Mouse (Mus musculus): ENCODE measurements around the gene Kif26b.

The Kif26b gene

DNA sequence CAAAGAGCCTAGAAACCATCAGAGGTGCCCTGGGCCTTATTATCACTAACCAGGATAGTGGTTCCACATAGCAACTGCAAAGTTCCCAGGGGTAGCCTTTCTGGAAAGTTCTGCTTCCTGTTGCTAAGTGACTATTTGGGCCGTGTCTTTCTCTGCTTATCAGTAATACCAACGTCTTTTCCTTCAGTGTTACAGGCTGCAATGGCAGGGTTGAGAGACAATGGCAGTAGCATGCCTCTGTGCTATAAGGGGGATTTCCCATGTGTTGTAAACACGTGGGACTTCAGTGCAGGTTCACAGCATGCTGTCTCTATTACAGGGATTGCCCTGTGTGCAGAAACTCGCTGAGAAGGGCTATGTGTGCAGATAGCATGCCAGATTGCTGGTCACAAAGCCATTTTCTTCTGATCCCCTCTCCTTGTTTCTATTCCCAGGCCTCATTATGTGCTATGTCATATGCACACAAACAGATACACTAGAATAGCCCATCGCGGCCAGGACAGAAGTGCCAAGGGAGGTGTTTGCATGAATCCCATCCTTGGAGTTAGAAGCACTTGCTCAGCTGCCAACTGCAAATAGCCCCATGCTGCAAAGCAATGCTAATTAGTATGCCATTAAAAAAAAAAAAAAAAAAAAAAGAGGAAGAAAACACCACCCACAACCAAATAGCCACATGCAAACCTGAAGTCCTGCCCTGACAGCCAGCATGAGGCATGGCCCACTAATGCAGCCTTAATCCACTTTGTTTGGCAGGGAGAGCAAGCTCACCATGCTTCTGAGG is 384.2 kb downstream of the Kif26b start:
- DNase-seq (ENCODE audit: low read depth, low spot score), result no peak

DNA sequence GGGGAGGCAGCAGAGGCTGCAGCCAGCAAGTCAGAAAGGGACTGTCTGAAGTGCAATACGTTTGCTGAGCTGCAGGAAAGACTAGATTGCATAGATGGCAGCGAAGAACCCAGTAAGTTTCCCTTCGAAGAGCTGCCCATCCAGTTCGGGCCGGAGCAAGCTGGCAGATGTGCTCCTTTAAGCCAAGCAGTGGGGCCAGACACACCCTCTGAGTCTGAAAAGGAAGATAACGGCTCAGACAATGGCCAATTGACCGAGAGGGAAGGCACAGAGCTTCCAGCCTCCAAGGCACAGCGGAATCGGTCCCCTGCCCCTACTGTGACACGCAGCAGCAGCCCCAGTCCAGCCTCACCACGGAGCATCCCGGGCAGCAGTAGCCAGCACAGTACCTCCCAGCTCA is 386.1 kb downstream of the Kif26b start:
- no peak for DNase-seq (ENCODE audit: low read depth, low spot score)

DNA sequence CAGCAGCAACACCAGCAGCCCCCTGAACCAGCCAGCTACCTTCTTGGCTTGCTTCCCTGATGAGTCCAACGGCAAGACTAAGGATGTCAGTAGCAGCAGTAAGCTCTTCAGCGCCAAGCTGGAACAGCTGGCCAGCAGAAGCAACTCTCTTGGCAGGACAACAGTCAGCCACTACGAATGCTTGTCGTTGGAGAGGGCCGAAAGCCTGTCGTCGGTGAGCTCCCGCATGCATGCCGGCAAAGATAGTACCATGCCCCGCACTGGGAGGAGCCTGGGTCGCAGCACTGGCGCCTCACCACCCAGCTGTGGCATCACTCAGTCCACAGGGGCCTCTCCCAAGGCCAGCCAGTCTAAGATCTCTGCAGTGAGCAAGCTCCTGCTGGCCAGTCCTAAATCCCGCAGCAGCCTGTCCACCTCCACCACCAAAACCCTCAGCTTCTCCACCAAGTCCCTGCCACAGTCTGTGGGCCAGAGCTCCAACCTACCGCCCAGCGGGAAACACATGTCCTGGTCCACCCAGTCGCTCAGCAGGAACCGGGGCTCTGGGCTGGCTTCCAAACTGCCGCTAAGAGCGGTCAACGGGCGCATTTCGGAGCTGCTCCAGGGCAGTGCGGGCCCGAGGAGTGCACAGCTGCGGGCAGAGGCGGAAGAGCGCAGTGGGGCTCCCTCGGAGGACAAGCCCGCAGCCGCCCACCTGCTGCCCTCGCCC is 388.4 kb downstream of the Kif26b start:
- DNase-seq (ENCODE audit: low read depth, low spot score), result no peak

DNA sequence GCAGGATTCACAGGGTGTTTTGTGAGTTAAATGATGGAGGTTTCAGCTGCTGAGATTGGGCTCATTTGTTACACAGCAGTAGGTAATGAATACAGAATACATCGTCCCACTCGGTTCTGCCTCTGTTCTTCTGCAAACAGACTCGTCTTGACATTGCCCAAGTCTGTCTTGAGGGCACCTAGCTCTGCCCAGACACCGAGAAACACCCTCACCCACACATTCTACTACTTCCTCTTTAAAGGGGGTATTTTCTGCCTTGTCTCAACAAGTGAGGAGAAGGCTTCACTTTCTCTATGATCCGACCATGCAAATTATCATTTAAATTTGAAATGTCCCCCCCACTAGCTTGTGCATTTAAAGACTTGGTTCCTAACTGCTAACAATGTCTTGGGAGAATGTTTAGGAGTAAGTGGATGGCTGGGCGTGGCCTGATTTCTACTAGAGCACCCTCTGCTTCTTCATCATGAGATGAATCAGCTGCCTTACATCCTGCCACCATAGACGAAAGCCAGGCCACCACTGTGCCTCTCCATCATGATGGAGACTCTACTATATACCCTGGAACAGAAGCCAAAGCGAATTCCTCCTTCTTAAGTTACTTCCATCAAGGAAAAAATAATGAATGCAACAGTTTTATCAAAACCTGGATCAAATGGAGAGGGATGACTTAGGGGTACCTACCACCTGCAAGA is 395.7 kb downstream of the Kif26b start:
- no peak for DNase-seq (ENCODE audit: low read depth, low spot score)

DNA sequence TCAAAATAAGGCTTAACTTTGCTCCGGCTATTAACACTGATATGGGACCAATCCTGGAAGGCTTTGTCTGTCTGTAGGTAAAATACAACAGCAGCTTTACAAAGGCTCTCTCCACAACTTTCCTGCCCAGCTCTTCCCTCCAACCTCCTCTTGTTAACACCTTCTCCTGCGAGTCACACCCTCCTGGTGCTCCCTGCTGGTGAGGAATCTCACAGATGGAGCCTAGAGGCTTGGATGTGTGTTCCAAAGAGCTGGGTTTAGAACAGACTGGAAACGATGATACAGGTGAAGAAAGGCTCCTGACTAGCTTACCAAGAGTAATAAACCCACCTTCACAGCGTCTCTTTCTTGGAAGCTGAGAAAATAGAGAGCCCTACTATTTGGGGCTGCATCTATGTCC is 400.6 kb downstream of the Kif26b start:
- DNase-seq (ENCODE audit: low read depth, low spot score), result no peak

DNA sequence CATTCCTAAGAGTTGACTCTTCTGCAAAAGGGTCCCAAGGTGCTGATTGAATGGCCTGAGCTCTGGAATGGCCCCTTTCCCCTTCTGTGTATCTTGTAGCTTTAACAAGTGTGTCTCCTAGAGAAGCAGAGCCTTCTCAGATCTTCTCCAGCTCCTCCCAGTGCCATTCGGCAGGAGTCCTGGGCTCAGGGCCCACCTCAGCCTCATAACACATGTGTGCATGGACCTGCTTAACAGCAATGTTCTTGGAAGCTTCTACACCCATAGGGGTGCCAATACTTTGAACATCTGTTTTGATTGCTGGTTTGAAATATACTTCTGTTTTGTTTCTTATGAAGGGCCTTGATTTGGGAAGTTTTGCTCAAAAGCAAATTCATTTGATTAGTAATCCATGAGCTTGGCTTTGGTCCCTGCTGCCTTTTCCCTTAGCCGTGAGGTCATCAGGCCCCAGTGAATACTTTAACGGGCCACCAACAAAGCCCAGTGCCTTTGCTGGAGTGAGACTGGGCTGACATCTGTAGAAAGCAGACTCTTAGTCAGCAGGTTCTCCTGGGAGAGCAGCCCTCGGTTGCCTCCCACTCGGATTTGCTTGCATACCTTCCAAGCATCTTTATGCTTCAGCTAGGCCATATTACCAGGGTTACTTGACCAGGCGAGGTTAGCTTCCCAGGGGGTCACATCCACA is 405.2 kb downstream of the Kif26b start:
- no peak for DNase-seq (ENCODE audit: low read depth, low spot score)

DNA sequence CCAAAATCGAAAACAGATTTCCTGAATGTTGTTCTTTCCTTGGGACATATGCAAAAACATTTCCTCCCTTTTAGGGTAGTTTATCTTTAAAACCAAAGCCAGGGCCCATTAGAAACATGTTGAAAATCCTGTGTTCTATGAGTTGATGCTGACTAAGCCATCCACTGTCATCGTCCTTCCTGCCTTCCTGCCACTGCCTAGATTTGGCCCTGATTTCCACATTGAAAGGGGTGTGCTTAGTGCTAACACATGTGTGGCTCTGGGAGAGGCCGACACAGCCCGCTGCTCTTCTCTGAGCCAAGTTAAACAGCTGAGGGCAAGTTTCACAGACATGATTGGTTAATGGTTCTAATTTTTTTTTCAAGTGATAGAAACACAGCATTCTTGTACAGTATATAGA is 407.5 kb downstream of the Kif26b start:
- no peak for DNase-seq (ENCODE audit: low read depth, low spot score)

DNA sequence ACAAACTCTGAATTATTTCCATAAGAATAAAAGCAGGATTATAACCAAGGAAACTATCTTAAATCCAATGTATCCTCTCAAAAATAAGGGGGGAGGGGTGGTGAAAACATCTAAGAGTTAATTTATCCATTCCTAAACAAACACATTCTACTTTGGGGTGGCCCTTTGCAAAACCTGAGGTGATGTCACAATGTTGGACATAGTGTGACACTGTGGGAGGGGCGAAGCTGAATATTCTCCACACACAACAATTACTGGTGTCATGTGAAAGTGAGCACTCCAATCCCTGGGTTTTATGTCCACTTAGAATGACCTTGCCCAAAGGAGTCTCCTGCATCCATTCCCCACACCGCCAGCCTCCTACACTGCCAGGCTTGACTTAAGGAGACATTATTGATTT is 408.1 kb downstream of the Kif26b start:
- no peak for DNase-seq (ENCODE audit: low read depth, low spot score)

DNA sequence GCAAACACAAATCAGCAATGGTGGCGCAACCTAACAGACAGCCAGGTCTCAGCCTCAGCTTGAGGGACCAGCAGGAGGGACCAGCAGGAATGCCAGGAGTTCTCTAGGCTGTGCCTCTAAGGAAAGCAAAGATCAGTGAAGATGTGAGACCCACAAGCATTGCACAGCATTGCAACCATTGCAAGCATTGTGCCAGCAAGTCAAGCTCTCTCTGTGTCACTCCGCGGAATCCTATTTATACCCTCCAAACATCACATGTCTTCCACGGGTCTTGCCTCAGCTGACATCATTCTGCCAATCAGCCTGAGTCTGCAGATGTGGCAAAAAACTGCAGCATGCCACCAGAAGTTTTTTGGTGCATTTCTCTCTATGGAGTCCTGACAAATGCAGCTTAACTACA is 411.4 kb downstream of the Kif26b start:
- DNase-seq (ENCODE audit: low read depth, low spot score), result no peak

DNA sequence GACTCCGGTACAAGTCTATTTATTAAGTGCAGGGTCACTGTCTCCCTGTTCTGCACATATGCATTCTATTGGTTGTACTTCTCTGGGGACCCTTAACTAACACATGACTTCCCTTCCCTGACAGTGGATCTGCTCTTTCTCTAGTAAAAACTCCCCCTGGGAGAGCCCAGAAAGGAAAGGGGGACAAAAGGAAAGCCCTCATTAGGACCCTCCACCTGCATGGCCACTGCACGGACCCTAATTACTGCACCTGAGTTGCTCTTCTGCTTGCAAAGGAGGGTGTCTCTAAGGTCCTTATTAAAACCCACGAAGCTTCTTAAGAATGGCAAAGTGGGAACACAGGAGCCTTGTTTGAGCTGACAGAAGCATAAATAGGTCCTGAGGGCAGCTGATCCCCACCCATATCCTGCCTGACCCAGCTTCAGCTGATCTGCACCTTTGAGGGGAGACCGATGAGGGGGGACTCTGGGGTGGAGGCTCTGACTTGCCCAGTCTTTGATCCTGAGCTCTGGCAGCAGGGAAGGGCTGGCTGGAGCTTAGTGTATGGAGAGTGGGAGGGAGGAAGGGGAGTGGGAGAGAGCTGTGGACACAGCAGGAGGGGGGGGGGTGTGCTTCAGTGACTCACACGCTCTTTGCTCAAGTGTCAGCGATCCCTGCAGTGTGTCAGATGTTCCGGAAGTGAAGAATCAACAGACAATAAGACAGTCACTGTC is 413.5 kb downstream of the Kif26b start:
- no peak for DNase-seq (ENCODE audit: low read depth, low spot score)

DNA sequence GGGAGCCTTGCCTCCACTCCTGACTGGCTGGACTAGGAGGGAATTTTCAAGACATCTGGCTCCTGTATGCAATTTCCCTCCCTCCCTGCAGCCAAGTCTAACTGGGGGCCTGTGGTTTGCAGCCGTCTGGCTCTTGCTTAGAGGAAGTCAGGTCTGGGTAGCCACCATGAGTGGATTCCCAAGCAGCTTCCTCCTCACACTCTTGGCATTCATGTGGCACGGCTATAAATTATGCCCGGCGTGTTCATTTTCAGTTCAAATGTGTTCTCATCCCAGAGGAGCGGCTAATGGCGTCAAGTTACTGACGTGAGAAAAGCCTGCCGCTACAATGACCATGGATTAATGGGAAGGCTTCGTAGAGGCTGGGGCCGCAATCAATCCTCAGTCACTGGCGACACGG is 424.0 kb downstream of the Kif26b start:
- DNase-seq (ENCODE audit: low read depth, low spot score), result no peak

DNA sequence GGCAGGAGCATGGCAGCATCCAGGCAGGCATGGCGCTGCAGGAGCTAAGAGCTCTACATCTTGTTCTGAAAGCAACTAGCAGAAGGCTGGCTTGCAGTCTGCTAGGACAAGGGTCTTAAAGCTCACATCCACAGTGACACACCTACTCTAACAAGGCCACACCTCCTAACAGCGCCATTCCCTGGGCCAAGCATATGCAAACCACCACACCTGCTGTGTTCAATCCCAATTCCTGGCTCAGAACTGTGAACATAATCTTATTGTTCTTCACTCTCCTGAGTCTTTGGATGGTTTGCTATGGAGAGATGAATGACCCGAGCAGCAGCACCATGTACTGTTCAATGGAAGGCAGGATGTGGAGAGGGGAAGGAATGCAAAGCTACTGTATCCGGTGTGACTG is 429.7 kb downstream of the Kif26b start:
- DNase-seq (ENCODE audit: low read depth, low spot score), result no peak

DNA sequence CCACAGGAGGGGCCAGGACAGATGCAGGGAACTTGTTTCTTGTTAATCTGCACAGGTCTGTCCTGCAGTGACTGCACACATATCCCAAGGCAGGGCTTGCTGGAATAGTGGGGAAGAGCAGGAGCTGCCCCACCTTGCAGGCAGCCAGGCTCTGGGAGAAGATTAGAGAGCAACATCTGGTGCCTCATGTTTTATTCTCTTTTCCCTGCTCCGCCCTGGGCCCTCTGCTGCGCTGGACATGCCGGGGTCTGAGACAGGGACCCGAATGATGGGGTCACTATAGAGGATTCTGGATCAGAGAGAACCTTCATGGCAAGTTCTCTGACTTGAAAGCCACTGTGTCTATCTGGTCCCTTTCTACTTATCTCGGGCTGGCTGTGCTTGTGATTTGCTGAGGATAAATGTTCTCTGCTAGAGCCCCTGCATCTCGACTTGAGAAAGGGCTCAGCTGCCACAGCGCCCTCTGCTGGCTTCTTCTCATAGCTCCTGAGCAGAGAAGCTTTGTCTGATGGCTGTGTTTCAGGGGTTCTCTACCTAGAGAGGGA is 431.2 kb downstream of the Kif26b start:
- DNase-seq (ENCODE audit: low read depth, low spot score), result peak; percentile 62

DNA sequence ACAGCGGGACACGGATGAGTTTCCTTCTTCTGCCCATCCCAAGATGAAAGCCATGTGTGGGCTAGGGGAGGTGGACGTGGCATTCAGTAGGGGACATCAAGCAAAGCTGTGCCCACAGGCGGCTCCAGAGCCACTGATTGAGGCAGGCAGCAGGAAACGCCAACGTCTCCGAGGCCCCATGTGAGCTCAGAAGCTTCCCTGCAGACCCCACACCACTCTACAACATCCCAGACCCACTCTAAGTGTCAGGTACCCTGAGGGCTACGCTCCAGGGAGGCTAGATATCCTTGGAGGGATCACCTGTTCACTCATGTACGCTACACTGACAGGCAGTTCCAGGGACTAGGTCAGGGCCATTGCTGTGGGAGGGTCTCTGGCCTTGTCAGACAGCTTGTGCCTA is 432.7 kb downstream of the Kif26b start:
- DNase-seq (ENCODE audit: low read depth, low spot score), result no peak

DNA sequence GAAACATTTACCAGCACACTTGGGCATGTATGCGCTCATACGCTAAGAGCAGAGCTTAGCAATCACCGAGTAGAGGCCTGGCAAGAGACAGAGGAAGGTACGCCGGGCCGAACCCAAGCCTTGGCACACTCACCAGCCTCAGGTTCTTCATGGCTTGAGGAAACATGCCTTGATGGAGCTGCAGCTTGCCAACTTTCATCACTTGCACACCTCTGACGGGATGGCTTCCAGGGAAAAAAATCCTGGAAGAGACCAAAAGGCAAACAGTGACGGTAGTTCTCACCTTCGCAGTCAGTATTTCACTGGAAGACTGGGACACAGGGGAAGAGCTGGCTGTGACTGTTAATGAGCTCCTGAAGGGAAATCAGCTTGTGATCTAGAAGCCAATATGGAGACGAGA is 443.1 kb downstream of the Kif26b start:
- DNase-seq (ENCODE audit: low read depth, low spot score), result no peak

DNA sequence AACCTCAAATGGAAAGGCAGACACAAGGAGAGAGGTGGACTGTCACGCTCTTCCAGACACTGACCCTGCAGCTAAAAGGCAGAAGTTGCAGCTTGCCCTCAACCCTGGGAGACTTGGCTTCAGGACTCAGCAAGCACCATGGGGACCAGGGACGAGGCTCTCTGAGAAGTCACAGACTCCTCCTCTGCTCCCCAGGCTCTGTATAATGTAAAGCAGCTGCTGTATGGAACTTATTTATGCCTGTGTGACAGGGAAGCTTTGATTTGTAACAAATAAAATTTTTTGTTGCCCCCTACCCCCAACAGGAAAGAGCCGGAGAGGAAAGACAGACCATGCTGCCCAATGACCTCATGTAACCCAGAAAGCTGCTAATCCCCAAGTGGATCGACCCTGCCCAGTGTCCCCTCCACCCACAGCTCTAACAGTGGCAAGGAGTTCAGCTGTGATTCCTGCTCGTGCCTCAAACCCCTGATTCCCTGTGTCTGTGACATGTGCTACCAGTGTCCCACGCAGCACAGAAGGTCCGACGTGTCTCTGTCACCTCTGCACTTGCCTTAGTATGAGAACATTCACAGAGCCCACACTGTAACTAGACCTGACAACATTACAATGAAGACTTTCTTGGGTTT is 449.8 kb downstream of the Kif26b start:
- no peak for DNase-seq (ENCODE audit: low read depth, low spot score)

DNA sequence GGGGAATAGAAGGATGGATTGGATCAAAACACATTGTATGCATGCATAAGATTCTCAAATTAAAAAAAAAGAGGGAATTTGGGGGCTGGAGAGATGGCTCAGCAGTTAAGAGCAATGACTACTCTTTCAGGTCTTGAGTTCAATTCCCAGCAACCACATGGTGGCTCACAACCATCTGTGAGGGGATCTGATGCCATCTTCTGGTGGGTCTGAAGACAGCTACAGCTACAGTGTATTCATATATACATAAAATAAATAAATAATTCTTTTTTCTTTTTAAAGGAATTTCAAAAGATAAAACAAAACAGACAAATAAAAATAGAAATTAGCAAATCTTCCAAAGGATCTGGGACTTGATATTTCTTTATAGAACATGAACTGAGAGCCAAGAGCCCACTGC is 451.3 kb downstream of the Kif26b start:
- no peak for DNase-seq (ENCODE audit: low read depth, low spot score)

DNA sequence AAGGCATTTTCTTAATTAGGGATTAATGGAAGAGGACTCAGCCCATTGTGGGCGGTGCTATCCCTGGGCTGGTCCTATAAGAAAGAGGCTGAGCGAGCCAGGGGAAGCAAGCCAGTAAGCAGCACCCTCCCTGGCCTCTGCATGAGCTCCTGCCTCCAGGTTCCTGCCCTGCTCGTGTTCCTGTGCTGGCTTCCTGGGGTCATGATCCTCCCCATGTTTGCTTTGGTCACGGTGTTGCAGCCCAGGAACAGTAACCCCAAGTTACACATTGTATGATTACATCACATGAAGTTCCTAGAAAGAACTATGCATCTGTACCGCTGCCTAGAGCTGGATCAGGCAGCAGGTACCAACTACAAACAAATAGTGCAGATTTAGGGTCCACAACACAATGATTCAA is 452.7 kb downstream of the Kif26b start:
- DNase-seq (ENCODE audit: low read depth, low spot score), result no peak

DNA sequence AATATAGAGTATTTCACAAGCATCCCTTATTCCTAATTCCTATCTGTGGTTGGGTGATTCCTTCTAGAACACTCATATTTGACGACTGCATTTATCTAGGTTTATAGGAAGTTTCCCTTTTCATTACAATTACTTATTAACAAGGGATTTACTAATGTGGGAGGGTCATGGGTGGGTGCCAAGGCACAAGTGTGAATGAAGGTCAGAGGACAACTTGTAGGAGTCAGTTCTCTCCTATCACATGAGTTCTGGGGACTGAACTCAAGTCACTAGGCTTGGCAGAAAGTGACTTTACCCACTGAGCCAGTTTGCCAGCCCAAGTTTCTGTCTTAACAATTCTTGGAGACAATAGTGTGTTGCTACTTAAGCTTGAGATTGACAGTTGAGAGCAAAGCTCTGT is 459.3 kb downstream of the Kif26b start:
- no peak for DNase-seq (ENCODE audit: low read depth, low spot score)
